Mouse (Mus musculus) retina, postnatal 7 days (tissue): ENCODE results near the gene Mdfic.
"Not testable (repeated sequence)": the region's sequence is repeated elsewhere in the genome, so short reads cannot be mapped to it uniquely, and the experiment has no call there.

Experiments used
- DNase-seq: peaks from one replicate; pipeline ENCODE4 v3.0.0-alpha.2; 2012; ENCODE audit warnings: low read depth, low spot score

The Mdfic gene

DNA sequence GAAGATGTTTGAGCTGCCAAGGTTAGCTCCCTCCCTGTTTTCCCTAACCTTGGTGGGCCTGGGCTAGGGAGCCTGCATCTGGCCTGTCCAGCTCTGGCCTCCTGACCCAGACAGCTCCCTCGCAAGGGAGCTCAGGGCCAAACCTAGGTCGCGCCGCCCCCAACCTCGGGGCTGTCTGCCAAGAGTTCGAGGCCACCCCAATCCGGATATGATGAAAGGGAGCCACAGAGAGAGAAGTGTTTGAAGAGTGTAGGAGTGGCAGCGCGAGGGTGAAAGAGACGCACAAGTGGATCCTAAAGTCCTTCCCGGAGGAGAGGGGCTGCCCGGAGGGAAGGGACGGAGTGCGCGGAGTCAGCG lies at the start of gene Mdfic:
Mdfic (plus strand) TSS at position 201 of the 357 bp plus-strand sequence.
- peak; percentile 2 for DNase-seq

DNA sequence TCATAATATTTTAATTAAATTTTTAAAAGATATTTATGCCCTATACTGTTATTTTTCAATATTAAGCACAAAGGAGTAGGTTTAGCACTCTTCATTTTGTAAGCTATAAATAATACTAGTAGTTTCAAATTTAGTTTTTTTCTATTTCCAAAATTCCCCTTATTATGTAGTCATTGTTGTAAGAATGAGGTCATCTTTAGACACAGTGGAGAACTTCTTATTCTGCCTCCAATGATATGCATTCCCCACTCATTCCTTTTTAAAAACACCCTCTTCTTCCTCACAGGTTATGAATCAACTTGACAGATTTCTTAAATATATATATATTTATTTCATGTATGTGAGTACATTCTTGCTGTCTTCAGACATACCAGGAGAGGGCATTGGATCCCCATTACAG lies 49.1 kb upstream of the Mdfic start:
- DNase-seq: no peak

DNA sequence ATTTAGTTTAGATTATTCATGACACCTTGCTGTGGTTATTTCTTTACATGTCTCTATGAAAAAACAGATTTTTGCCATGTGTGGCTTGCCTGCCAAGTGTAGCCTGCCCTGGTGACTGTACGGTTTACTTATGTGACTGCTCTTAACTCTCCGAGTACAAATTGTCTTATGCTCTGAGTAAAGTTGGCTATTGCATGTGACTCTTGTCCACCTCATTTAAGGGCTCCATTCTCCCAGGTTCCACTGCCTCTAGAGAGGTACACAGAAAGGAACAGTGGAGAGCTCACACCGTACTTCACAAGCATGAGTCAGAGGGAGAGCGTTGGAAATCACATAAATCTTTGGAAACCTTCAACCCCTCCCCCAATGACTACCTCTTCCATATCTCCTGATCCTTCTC lies 10.4 kb upstream of the Mdfic start:
- no peak for DNase-seq

DNA sequence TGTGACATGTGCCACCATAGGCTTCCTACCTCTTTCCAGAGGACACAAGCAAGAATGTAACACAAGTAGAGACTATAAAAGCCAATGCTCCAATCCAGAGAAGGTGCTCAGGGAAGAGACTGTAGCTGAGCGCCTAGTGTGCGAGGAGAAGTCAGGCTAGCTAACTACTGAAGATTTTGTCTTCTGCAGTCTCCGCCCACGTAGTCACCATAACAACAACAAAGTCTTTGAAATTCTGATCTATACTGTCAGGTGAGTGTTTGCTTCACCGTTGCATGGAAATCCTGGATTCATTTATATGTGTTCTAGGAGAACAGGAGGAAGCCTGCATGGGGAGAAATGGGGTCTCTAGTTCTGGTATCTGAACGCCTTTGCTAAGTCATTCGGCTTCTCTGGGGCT lies 9.8 kb upstream of the Mdfic start:
- DNase-seq: no peak

DNA sequence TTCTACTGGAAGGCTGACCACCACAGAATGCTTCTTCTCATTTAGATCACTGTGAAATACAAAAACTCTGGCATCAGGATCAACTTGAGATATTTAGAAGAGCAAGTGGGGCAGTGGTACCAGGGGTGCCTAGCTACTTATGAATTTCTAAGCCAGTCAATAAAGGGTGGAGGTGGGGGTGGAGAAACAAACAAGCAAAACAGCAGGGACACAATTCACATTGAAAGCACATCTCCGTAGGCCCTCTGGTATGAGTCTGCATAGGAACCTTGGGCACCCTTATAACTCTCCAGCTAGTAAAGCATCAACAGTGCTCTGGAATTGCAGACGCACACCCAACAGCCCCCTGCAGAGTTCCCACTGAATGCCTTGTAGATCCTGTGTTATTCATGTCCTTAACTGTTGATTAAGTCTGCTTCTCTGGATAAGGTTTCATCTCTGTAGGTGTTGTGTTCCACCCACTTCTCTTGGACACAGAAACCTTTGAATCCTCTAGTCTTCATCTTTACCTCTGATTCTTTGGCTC lies 7.5 kb upstream of the Mdfic start:
- no peak for DNase-seq

DNA sequence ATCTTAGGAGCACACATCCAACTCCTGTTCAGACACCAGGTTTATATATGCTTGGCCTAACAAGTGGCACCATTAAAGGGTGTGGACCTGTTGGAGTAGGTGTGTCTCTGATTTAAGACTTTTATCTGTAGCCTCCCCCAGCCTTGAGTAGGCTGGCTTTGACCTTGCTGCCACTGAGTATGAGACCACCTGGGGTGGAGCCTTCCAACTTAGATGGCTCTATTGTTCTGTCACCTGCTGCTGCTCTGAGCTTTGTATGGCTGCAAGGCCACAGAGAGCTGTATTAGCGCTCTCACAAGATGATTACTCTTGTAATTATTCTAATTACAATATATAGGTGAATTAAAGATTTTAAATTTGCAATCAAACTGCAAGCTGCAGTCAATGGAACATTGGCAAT lies 6.4 kb upstream of the Mdfic start:
- not testable (repeated sequence) for DNase-seq

DNA sequence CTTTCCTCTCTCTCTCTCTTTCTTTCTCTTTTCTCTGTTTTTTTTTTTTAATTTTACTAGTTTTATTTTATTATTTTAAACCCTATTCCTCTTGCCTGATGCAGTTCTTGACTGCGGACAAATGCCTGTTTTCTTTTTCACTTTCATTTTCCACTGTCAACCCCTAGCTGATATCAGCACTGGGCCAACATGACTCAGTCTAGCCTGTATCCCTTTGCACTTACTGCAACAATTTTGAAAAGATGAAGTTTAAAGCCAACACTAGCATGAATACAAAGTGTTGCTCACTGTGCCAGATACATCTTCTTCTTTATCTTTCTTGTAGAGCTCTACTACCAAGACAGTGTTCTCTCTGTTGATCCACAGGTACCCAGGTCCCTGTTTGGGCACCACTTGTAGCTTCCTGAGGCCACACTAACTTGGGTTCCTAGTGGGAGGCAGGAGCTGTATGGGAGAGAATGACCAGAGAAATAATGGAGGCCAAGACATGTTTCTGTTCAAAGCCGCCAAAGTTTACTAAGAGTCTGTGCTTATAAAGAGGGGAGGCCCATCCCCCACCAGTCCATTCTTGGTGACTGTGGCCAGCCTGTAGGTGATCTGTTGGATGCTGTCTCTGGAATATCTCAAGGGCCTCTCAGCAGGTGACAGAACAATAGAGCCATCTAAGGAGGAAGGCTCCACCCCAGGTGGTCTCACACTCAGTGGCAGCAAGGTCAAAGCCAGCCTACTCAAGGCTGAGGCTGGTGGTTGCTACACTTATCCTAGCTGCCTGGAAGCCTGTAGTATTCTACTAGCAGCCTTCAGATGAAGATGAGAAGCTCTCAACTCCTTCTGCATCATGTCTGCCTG lies 5.2 kb upstream of the Mdfic start:
- no peak for DNase-seq

DNA sequence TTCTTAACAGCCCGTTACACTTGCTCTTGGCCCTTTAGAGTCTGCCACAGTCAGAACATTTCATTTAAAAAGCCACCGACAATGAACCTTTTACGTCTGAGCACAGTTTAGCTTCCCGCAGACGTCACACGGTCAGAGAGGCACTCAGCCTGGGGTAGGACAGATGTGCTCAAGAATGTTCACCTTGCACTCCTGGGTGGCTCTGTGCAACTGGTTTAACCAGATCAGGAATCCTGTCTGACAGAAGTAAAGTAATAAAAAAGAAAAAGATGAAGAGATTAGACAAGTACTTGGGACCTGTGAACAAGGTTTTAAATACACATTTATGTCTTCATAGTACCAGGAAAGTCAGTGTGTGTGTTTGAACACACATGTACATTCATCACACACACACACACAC lies 542 bp upstream of the Mdfic start:
- DNase-seq: no peak

DNA sequence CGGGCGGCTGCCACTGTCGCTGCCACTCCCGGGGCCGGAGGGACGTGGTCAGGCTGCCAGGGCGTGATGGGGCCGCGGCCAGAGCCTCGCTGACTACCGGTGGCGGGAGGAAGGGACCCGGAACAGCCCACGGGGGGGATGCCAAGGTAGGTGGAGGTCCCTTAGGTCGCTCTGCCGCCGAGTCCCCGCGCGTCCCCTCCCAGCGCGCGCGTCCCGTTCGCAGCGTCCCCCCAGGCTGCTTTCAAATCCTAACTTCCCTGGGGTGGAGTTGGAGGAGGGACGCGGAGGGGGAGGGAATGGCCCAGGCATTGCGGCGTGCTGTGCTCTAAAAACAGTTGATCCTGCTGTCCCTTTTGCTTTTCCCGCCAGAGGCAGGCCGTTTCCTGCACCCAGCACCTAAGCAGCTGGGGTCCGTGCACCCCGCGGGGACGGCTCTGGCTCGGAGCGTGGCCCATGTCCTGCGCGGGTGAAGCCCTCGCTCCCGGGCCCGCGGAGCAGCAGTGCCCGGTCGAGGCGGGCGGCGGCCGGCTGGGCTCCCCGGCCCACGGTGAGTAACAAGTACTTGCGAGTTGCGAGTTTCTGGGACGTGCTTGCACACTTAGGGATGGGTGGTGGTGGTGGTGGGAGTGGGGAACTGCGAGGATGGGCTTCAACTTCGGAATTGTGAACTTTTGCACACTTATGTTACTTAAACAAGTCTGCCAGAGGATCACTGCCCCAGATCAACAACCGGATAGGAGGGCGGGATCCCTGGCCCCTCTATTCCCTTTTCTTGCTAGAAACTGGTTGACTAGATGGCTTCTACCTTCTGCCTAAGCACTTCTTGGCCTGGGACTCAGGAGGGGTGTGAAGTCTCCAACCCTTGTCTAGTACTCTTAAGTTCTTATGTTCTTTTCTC lies 606 bp downstream of the Mdfic start:
- DNase-seq: no peak

DNA sequence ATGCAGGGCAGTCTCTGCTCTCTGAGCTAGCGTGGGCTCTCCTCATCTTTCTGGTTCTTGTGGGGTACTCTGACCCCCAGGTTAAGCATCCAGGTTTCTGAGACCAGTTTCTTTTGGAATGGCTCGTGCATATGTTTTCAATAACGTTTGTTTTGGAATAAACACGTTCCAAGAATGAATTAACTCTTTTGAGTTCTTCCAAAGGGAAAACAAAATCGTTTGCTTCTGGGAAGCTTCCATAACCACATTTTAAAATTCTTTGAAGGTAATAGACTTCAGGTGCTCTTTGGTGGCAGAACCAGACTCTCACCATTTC lies 1.2 kb downstream of the Mdfic start:
- no peak for DNase-seq

DNA sequence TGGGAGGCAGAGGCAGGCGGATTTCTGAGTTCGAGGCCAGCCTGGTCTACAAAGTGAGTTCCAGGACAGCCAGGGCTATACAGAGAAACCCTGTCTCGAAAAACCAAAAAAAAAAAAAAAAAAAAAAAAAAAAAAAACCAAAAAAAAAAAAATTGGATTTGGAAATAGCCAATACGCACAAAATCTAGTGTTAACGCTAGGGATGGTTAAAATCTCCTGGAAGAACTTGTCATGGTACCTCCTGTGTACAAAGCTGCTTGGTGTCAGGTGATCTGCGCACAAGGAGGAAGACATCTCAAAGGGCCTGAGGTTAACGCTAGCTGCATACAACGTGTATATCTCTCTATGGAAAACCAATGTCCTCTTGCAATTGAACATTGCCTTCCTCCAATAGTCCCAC lies 2.2 kb downstream of the Mdfic start:
- DNase-seq: not testable (repeated sequence)

DNA sequence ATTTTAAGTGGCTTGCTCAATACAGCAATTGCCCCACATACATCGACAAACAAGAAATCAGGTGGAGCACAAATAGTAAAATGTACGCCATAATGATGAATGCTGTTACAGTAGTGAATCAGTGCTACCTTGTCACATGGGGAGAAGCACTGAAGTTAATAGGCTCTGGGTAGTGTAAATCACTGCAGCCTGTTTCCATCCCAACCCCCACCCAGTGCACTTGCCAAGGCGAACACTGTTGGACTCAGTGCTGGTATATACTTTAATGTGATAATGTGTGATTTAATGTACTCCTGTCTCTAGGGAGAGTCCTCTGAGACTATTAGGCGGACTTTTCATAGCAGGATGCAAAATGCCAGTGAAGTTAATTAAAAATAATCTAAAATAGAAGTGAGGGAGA lies 3.8 kb downstream of the Mdfic start:
- DNase-seq: no peak

DNA sequence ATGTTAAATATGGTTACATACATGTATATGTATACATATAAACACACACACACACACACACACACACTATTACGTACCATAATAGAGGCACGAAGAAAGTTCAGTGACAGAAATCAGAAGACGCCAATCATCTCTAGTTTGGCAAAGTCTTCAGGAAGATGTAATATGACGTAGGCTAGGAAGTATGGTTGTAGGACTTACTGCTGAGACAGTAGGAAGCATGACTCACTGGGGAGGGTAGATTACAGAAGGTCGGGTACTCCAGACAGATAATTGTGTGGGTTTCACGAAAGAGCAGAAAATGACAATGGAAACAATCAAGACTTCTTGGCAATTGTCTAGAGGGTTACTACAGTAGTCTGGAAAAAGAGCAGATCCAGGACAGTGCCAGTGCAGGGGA lies 6.0 kb downstream of the Mdfic start:
- no peak for DNase-seq

DNA sequence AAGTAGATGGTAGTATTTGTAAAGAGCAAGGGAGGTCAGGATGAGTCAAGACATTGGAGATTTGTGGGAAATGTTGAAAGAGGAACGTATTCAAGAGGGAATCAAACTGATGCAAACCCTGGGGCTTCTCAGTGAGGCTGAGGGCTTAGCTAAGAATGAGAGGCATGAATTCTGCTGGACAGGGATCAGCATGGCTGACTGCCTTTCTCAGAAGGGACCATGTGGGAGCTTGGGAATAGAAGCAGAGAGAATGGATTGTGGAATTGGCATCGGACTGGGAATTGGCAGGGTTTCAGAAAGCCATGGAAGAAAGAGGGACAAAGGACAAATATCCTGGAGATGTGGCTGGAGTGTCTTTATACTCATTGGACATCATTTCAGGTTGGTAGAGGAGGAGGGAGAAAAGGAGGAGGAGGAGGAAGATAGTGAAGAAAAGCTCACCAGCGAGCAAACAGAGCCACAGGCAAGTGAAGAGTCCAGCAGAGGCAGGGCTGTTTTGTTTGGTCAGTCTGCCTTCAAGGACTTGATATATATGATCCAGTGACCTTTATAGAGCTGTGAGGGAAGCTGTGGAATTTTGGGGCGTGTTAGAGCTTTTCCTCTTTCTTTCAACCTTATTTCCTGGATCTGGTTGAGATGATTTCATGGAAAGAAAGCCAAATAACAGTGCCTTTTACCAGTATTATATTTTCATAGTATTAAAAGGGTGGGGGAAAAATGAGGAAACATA lies 7.4 kb downstream of the Mdfic start:
- no peak for DNase-seq

DNA sequence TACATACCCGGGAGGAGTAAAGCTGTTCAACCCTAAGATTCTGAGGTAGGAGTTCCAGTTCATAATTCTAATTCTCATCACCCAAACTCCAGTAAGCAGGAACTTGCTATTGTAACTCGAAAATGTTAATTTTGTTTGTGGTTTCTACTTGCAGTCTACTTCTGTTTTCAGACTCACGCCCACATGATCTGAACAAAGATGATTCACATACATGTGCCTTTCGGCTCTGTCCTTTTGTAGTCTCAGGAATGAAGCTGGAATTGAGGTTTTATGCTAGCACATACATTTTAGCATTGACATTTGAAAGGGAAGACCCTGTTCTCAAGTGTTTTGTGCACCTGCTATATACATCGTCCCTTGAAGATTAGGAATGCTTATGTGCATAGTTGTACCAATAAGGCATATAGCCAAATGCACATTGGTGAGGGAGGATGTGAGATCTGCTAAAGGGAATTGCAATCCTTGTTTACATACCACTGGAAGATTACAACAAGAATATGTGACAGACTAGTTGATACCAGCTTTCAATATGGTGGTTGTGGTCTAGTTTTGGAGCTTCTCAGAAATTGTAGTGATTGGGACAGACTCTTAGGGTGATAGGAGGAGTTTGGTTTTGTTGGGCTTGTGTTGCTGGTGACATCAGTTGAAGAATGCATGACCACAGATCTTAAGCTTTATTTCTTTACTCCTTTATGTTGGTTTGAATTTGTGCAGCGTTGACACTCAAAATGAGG lies 8.6 kb downstream of the Mdfic start:
- no peak for DNase-seq

DNA sequence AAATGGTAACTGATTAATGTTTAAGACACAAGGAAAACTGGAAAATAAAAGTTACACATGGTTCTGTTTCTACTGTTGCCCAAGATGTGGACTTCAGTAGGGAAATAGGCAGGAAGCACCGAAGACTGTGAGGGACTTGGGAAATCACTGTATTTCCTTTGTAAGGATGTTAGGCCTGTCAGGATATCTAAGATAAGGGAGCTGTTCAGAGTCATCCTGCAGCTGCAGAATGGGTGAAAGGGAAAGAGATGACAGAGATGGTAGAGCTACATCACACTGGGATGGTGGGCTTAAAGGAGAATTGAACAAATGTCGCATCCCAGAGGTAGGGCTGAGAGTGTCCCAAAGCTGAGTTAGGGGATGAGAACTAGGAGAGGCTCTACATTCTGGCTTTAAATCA lies 9.8 kb downstream of the Mdfic start:
- no peak for DNase-seq

DNA sequence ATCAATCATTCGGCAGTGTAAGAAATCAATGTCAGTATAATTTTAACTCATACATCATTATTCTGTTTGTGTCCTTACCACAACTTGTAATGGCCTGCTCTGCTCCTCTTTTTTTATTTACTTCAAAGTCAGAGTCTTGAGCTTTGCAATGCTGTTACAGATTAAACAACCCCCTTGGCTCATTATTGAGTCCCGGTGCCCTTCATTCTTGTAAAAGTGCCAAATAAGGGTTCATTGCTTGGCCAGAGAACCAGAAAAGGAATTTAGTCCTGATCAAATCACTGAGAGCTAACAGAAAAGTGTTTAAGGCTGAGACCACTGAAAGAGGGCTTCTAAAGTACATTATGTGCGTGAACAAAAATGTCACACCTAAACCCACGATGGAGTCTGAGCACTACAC lies 10.2 kb downstream of the Mdfic start:
- no peak for DNase-seq

DNA sequence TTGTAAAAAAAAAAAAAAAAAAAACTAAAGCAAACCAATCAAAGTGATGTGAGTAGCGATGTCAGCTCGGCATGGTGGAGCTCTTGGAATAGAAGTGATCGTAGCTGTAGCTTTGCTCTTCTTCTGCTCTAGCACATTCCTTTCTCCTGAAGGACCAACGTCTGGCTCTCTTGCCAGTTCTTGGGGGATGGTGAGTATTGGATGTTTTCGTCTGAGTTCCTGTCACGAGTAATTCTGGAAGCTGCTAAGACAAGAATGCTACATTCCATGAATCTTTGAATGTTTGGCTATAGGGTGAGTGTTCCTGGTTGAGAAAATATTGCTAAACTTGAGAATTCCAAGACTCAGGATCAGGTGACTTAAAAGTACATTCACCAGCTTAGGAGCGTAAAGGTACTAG lies 11.0 kb downstream of the Mdfic start:
- no peak for DNase-seq

DNA sequence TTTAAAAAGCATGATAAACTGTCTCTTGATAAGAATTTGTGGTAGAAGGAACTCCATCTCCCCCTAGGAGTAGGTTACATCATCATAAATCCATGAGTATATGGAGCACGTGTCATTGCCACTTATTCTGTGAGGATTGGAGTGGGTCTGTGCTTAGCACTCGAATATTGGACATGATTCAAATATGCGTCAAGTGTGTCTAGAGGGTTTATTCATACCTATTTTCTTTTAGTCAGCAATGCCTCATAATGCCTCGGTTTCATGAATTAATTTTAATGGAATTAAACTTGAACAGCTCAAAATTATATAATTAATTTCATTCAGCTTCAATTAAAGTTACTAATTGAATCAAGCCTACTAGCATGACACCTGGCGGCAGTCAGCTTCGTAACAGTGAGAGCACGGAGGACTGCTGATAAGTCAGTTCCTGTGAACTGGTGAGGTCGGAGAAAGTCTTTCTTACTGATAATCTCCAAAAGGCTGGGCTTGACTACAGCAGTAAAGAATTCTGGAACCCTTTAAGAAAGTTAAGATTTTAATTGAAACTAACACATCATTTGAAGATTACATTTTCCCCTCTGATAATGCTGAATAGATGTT lies 17.0 kb downstream of the Mdfic start:
- DNase-seq: no peak

DNA sequence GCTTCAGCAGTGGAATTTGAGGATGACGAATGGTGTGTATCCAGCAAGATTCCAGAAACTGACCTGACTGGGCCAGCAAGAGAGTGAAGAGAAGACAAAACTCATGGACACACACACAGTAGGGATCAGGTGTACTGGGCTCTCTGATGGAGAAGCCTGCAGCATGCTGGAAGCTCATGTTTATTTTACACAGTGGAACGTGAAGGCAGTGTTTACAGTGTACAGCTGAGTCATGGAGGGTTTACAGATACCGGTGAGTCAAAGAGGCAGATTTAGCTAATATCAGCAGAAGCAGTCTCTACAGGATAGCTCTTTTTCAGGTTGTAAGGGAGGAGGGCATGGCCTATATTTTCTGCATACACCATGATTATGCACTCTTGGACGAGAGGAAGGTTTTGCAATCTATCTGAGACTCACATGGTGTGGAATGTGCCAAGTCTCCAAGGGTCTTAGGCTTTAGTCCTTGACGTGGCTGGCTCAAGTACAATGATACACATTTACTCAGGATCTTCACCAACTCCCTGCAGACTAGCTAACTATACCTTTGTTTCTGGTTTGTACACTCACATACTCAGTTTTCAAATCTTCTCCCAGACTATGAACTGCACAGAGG lies 18.0 kb downstream of the Mdfic start:
- DNase-seq: no peak

DNA sequence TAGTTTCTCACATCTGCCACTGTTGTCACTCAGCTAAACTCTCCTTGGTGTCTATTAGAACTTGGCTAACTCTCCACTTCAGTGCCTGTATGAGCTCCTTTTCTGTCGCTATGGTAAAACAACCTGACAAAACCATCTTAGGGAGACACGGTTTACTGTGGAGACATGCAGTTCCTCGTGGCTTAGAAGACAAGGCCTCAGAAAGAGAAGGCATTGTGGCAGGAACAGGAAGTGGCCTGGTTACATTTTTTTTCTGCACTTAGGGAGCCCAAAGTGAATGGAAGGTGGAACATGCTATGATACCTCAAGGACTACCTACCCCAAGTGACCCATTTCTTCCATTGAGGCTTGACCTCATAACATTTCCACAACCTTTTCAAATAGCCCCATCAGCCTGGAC lies 18.7 kb downstream of the Mdfic start:
- no peak for DNase-seq
